In genomic region chr12:52529740-52530139, GRCm38 (mm10) we compare ENCODE assay signal across 15 mouse cellular contexts.
"Had no signal": no experiment of that assay in that cellular context is flagged by ENCODE, and none has a peak within 500 bp of the region (broad histone marks: within the 10 kb centered on the region; RNA-seq: fewer than 3 reads in every experiment).

No protein-coding gene starts in this region.

- H3K9ac ChIP-seq: neural tube, embryonic 15.5 days; stomach, embryonic 15.5 days had no signal

- H3K4me2 ChIP-seq: neural tube, embryonic 15.5 days; stomach, embryonic 15.5 days had no signal

- H3K36me3 ChIP-seq: neural tube, embryonic 15.5 days; stomach, embryonic 15.5 days had no signal

- DNase-seq: retina, postnatal 1 day; right cerebral cortex, adult 18-20 months; right cerebral cortex, postnatal 14 days; right cerebral cortex, postnatal 25 days; right cerebral cortex, postnatal 4 days; spleen, adult 18-20 months; thymus, adult 18-20 months; thymus, adult 2 months; thymus, postnatal 14 days; thymus, postnatal 25 days; thymus, postnatal 36 days; thymus, postnatal 4 days had no signal

- H3K27me3 ChIP-seq: neural tube, embryonic 15.5 days; stomach, embryonic 15.5 days had no signal

- H3K9me3 ChIP-seq: neural tube, embryonic 15.5 days; stomach, embryonic 15.5 days had no signal

- H3K4me1 ChIP-seq: neural tube, embryonic 15.5 days; stomach, embryonic 15.5 days had no signal

- H3K27ac ChIP-seq: neural tube, embryonic 15.5 days; stomach, embryonic 15.5 days; stomach, postnatal 0 days had no signal

- H3K4me3 ChIP-seq: neural tube, embryonic 15.5 days; stomach, embryonic 15.5 days had no signal
